8 mouse cellular contexts compared by ENCODE assay signal in the genomic region with DNA sequence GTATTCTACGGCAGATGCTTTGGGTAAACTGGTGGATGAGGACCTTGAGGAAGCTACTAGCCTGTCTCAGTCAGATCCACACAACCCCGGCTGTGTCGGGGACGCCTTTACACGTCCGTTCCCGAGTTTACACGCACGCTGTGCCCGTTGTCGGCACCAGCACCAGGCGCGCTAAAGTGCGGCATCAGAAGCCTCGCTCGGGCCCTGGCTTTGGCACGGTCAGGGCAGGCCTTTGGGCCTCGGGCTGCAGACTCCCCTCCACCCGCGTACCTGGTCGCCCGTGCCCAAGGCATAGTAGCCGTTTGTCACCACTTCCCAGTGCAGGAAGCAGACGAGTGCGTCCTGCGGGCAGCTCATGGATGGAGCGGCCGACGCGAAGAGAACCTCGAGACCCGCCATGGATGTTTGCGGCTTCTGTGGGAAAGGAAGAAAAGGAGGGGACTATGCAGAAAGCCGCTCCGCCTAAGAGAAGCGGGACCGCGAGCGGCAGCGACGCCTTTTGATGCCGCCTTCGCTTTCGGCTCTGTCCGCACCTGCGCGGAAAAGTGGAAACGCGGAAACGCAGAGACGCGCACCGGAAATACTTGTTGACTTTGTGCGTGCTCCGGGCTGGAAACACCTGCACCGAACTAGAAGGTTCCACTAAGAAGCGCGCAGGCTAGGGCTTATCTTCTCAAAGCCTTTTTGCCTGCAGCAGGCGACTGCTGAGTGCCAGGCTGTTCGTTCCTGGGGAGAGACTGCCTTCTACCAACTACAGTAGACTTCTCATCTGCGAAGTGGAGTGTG. TPM values are rescaled to one million over a fixed set of nuclear protein-coding genes. Genes with fewer than 3 reads are reported as not detected.
DNase-seq lines count a peak whose midpoint lies in the region; ATAC-seq and TF ChIP-seq lines count a peak whose summit lies in the region.

No protein-coding gene starts in this region.

- TF ChIP-seq CTCF in cortical plate, adult 2 months (IDR thresholded peaks at IDR 0.05; ENCODE audit: extremely low read depth, insufficient read depth, low read length) = no peak

- peak; percentile 94 for ATAC-seq in activated CD4-positive, CD25-positive, alpha-beta regulatory T cell, adult 4 months
- peak; percentile 69 for ATAC-seq in megakaryocyte progenitor cell, adult 5-6 weeks (replicated peaks; ENCODE audit: poor library complexity)

- peak; percentile 71 to 73 for DNase-seq in gastrocnemius, adult 8-10 months (ENCODE audit: low spot score in 2 of 2)
- peak; percentile 94 for DNase-seq in induced T-regulatory cell, adult 2 months (ENCODE audit: low read depth)
- peak; percentile 60 to 92 for DNase-seq in left cerebral cortex, adult 9 months (ENCODE audit: low spot score in 2 of 2)
- peak; percentile 90 for DNase-seq in right cerebral cortex, postnatal 14 days
- DNase-seq in urinary bladder, postnatal 36 days (ENCODE audit: low spot score in 2 of 2) = peak; percentile 84 to 88

- H3K4me3 ChIP-seq in cortical plate, adult 2 months (ENCODE audit: insufficient read depth, low read length) = peak overlapping the region; percentile 70

- H3K27ac ChIP-seq in cortical plate, adult 2 months (ENCODE audit: insufficient read depth, low read length) = no peak overlapping the region

- TF ChIP-seq POLR2A in cortical plate, adult 2 months (IDR thresholded peaks at IDR 0.05; ENCODE audit: extremely low read depth, insufficient read depth, low read length) = peak; percentile 88

- H3K4me1 ChIP-seq in cortical plate, adult 2 months (ENCODE audit: control insufficient read depth, insufficient read depth, low read length) = peaks cover 3% of the 10 kb centered on the region; the same call in 1 of the 2 replicates

RNA-seq across cellular contexts. Expression of a gene that starts 3.1 kb away (rescaled TPM):
- 10 to 100 TPM; 66.8 to 71.8 TPM for polyA plus RNA-seq in activated CD4-positive, CD25-positive, alpha-beta regulatory T cell, adult 4 months (2017; shearing (Covaris generic))
- polyA plus RNA-seq in cortical plate, adult 2 months (2012; rRNA removed) = 46.9 and 48.1 TPM in 2 replicates
- 10 to 100 TPM; 15.4 to 17.7 (median 16.8) TPM for total RNA-seq in gastrocnemius, adult 8-10 months (2022)
- total RNA-seq in megakaryocyte progenitor cell, adult 5-6 weeks (2015) = 28.2 and 30.8 TPM in 2 replicates
- 11.6 and 14.5 TPM in 2 replicates for total RNA-seq in megakaryocyte progenitor cell, adult 5-6 weeks (2017)

RNA-seq across cellular contexts. Expression of a gene that starts 39.1 kb away (rescaled TPM):
- polyA plus RNA-seq in activated CD4-positive, CD25-positive, alpha-beta regulatory T cell, adult 4 months (2017; shearing (Covaris generic)) = not detected
- polyA plus RNA-seq in cortical plate, adult 2 months (2012; rRNA removed) = 9.4 and 10.5 TPM in 2 replicates
- total RNA-seq in gastrocnemius, adult 8-10 months (2022) = 1 to 10 TPM in 3 of 4 experiments, under 1 TPM in 1; 0.46 to 1.8 (median 1.3) TPM
- total RNA-seq in megakaryocyte progenitor cell, adult 5-6 weeks (2015) = not detected in 2 replicates
- total RNA-seq in megakaryocyte progenitor cell, adult 5-6 weeks (2017) = not detected in 2 replicates
